Mouse (Mus musculus): ENCODE measurements around the gene Ralgapa2. TPM values are rescaled to one million over a fixed set of nuclear protein-coding genes. Genes with fewer than 3 reads are reported as not detected.

Ralgapa2 gene
- polyA plus RNA-seq, 1 experiment from 2014 or later = 9.9 TPM

DNA sequence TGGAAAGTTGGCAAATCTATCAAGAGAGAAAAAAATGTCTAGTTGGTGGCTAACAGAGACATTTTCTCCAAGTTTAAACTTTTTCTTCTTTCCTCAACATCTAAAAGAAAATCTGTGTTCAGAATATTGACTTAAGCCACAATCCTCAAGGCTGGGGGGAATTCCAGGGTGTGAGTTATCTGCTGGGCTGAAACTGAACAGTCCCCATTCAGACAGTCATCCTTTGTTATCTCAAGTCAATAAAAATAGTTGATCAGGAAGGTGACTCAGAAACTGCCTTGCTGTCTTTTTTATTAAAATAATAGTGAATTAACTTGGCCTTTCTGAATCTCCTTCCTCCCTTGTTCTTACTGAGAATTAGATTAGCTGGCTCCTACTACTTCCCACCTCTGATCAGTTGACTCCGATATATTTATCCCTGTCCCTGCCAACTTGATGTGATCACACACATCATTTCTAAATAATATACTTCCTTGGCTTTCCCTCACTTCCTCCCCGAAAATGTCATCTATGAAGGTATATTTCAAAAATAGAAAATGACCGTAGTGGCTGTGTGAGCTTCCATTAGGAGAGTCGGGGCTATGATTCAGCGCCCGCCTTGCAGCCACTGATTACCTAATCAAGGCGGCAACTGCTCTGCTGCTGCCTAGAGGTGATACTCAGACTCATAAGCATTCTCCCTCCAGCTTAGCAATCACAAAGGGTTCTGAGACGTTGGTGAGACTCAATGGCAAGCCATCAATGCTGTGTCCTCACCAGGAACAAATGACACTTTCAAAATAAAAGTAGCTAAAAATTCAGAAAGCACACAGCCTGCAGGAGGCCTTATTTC lies 21.2 kb upstream of the Ralgapa2 start:
- H3K27ac ChIP-seq (ENCODE audit: low read depth, low read length) = no peak overlapping the region
- no peak for ATAC-seq
- H3K27me3 ChIP-seq (replicated peaks; ENCODE audit: control insufficient read depth, insufficient read depth, low read length) = no peaks in the 10 kb centered on the region
- H3K9ac ChIP-seq (ENCODE audit: low read depth, low read length) = no peak overlapping the region
- H3K4me3 ChIP-seq (ENCODE audit: low read length) = no peak overlapping the region
- H3K9me3 ChIP-seq (ENCODE audit: control insufficient read depth, low read length) = no peaks in the 10 kb centered on the region
- no peaks in the 10 kb centered on the region for H3K36me3 ChIP-seq (ENCODE audit: control insufficient read depth, insufficient read depth, low read length)
- no peaks in the 10 kb centered on the region for H3K4me1 ChIP-seq (ENCODE audit: control insufficient read depth, insufficient read depth, low read depth, low read length)
- 67% methylated on average over 8 of the region's 8 CpGs for WGBS
- no peak overlapping the region for H3K4me2 ChIP-seq (ENCODE audit: low read length)

- Histone ChIP-seq H3K4me2 (ENCODE audit: low read length) (no peak overlapping the region), H3K27ac (ENCODE audit: low read depth, low read length) (no peak overlapping the region), H3K4me1 (ENCODE audit: control insufficient read depth, insufficient read depth, low read depth, low read length) (no peaks in the 10 kb centered on the region), H3K4me3 (ENCODE audit: low read length) (no peak overlapping the region), H3K9ac (ENCODE audit: low read depth, low read length) (no peak overlapping the region), H3K9me3 (ENCODE audit: control insufficient read depth, low read length) (no peaks in the 10 kb centered on the region), H3K36me3 (ENCODE audit: control insufficient read depth, insufficient read depth, low read length) (no peaks in the 10 kb centered on the region), H3K27me3 (replicated peaks; ENCODE audit: control insufficient read depth, insufficient read depth, low read length) (no peaks in the 10 kb centered on the region)
- ATAC-seq = no peak
- WGBS = 89% methylated on average over 3 of the region's 3 CpGs
These were observed 20.3 kb upstream of the Ralgapa2 start for GRCm38 (mm10) chr2:146532493-146532892.

GRCm38 (mm10) chr2:146525483-146525882 lies 13.3 kb upstream of the Ralgapa2 start:
- H3K4me1 ChIP-seq (ENCODE audit: control insufficient read depth, insufficient read depth, low read depth, low read length) = no peaks in the 10 kb centered on the region
- ATAC-seq = no peak
- 63% methylated on average over 2 of the region's 2 CpGs for WGBS

GRCm38 (mm10) chr2:146524685-146525415 lies 12.7 kb upstream of the Ralgapa2 start:
- Histone ChIP-seq H3K9me3 (ENCODE audit: control insufficient read depth, low read length) (no peaks in the 10 kb centered on the region), H3K4me3 (ENCODE audit: low read length) (no peak overlapping the region), H3K27me3 (replicated peaks; ENCODE audit: control insufficient read depth, insufficient read depth, low read length) (no peaks in the 10 kb centered on the region), H3K27ac (ENCODE audit: low read depth, low read length) (no peak overlapping the region), H3K9ac (ENCODE audit: low read depth, low read length) (no peak overlapping the region), H3K4me2 (ENCODE audit: low read length) (no peak overlapping the region), H3K36me3 (ENCODE audit: control insufficient read depth, insufficient read depth, low read length) (no peaks in the 10 kb centered on the region), H3K4me1 (ENCODE audit: control insufficient read depth, insufficient read depth, low read depth, low read length) (no peaks in the 10 kb centered on the region)
- ATAC-seq = no peak
- WGBS = 92% methylated on average over 4 of the region's 4 CpGs

More at GRCm38 (mm10) chr2:146525483-146525882, 13.3 kb upstream of the Ralgapa2 start:
- Histone ChIP-seq H3K9me3 (ENCODE audit: control insufficient read depth, low read length) (no peaks in the 10 kb centered on the region), H3K9ac (ENCODE audit: low read depth, low read length) (no peak overlapping the region), H3K27ac (ENCODE audit: low read depth, low read length) (no peak overlapping the region), H3K36me3 (ENCODE audit: control insufficient read depth, insufficient read depth, low read length) (no peaks in the 10 kb centered on the region), H3K4me3 (ENCODE audit: low read length) (no peak overlapping the region), H3K27me3 (replicated peaks; ENCODE audit: control insufficient read depth, insufficient read depth, low read length) (no peaks in the 10 kb centered on the region), H3K4me2 (ENCODE audit: low read length) (no peak overlapping the region)

- WGBS = 86% methylated on average over 2 of the region's 2 CpGs
- Histone ChIP-seq H3K9me3 (ENCODE audit: control insufficient read depth, low read length) (no peaks in the 10 kb centered on the region), H3K36me3 (ENCODE audit: control insufficient read depth, insufficient read depth, low read length) (no peaks in the 10 kb centered on the region), H3K9ac (ENCODE audit: low read depth, low read length) (no peak overlapping the region), H3K4me1 (ENCODE audit: control insufficient read depth, insufficient read depth, low read depth, low read length) (no peaks in the 10 kb centered on the region), H3K27me3 (replicated peaks; ENCODE audit: control insufficient read depth, insufficient read depth, low read length) (no peaks in the 10 kb centered on the region), H3K27ac (ENCODE audit: low read depth, low read length) (no peak overlapping the region), H3K4me3 (ENCODE audit: low read length) (no peak overlapping the region), H3K4me2 (ENCODE audit: low read length) (no peak overlapping the region)
- no peak for ATAC-seq
These were observed 4.8 kb upstream of the Ralgapa2 start for GRCm38 (mm10) chr2:146516894-146517293.

- Histone ChIP-seq H3K27ac (ENCODE audit: low read depth, low read length) (no peak overlapping the region), H3K36me3 (ENCODE audit: control insufficient read depth, insufficient read depth, low read length) (no peaks in the 10 kb centered on the region), H3K9ac (ENCODE audit: low read depth, low read length) (no peak overlapping the region), H3K9me3 (ENCODE audit: control insufficient read depth, low read length) (no peaks in the 10 kb centered on the region), H3K4me3 (ENCODE audit: low read length) (no peak overlapping the region), H3K4me1 (ENCODE audit: control insufficient read depth, insufficient read depth, low read depth, low read length) (peaks cover 8% of the 10 kb centered on the region), H3K27me3 (replicated peaks; ENCODE audit: control insufficient read depth, insufficient read depth, low read length) (no peaks in the 10 kb centered on the region), H3K4me2 (ENCODE audit: low read length) (no peak overlapping the region)
- 68% methylated on average over 2 of the region's 2 CpGs for WGBS
- ATAC-seq = no peak
These were observed 2.9 kb upstream of the Ralgapa2 start for GRCm38 (mm10) chr2:146515081-146515480.

- no peaks in the 10 kb centered on the region for H3K36me3 ChIP-seq (ENCODE audit: control insufficient read depth, insufficient read depth, low read length)
- H3K4me3 ChIP-seq (ENCODE audit: low read length) = peak overlapping the region; percentile 71
- 83% methylated on average over 2 of the region's 2 CpGs for WGBS
- H3K9me3 ChIP-seq (ENCODE audit: control insufficient read depth, low read length) = no peaks in the 10 kb centered on the region
- H3K27ac ChIP-seq (ENCODE audit: low read depth, low read length) = no peak overlapping the region
- H3K4me1 ChIP-seq (ENCODE audit: control insufficient read depth, insufficient read depth, low read depth, low read length) = peaks cover 9% of the 10 kb centered on the region
- no peaks in the 10 kb centered on the region for H3K27me3 ChIP-seq (replicated peaks; ENCODE audit: control insufficient read depth, insufficient read depth, low read length)
- H3K4me2 ChIP-seq (ENCODE audit: low read length) = peak overlapping the region; percentile 58
- no peak overlapping the region for H3K9ac ChIP-seq (ENCODE audit: low read depth, low read length)
- ATAC-seq = peak; percentile 7; the same call in 1 of the 2 replicates
These were observed 407 bp upstream of the Ralgapa2 start for GRCm38 (mm10) chr2:146512581-146512920.

DNA sequence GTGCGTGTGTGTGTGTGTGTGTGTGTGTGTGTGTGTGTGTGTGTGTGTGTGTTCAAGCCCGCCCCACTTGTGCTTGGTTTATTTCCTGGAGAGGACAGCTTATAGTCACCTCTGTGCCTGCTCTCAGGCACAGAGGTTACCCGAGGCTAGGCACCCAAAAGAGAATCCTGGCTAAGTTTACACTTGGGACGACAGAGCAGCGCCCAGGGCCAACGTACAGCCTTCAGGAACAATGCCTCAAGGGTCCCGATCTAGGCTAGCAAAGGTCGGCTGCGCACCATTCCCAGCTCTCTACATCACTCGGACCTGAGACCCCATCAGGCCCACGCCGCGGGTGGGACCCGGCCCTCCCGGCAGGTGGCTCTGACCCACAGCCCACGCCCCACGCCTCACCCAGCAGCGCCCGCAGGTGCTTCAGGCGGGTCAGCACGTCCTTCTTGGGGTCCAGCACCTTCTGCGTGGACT lies 711 bp downstream of the Ralgapa2 start:
- peak overlapping the region; percentile 74 for H3K27ac ChIP-seq (ENCODE audit: low read depth, low read length)
- peaks cover 9% of the 10 kb centered on the region for H3K4me1 ChIP-seq (ENCODE audit: control insufficient read depth, insufficient read depth, low read depth, low read length)
- H3K4me3 ChIP-seq (ENCODE audit: low read length) = peak overlapping the region; percentile 71
- H3K9ac ChIP-seq (ENCODE audit: low read depth, low read length) = peak overlapping the region; percentile 86
- ATAC-seq = no peak
- H3K36me3 ChIP-seq (ENCODE audit: control insufficient read depth, insufficient read depth, low read length) = no peaks in the 10 kb centered on the region
- H3K4me2 ChIP-seq (ENCODE audit: low read length) = peak overlapping the region; percentile 66
- H3K9me3 ChIP-seq (ENCODE audit: control insufficient read depth, low read length) = no peaks in the 10 kb centered on the region
- 0% methylated on average over 14 of the region's 22 CpGs for WGBS
- no peaks in the 10 kb centered on the region for H3K27me3 ChIP-seq (replicated peaks; ENCODE audit: control insufficient read depth, insufficient read depth, low read length)

DNA sequence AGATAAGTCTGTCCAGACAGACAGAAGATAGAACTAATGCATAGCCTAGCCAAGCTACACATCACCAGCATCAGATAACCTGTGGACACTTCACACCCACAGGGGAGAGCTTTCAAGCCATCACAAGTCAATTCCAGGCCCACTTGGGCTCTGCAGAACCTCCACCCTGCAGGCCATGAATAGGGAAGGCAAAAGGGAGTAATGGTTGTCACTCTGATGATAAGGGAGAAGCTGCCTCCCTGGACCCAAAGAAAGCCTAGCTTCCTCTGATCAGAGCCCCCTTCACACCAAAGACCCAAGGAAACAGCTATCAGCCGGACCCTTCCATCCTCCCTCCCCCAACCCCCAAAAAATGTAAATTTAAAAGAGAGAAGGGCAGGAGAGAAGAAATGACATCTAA lies 1.4 kb downstream of the Ralgapa2 start:
- 18% methylated on average over 1 of the region's 1 CpGs for WGBS
- Histone ChIP-seq H3K27me3 (replicated peaks; ENCODE audit: control insufficient read depth, insufficient read depth, low read length) (no peaks in the 10 kb centered on the region), H3K27ac (ENCODE audit: low read depth, low read length) (no peak overlapping the region; the same call in 1 of the 2 replicates), H3K4me1 (ENCODE audit: control insufficient read depth, insufficient read depth, low read depth, low read length) (peaks cover 9% of the 10 kb centered on the region), H3K9me3 (ENCODE audit: control insufficient read depth, low read length) (no peaks in the 10 kb centered on the region), H3K4me2 (ENCODE audit: low read length) (peak overlapping the region; percentile 66), H3K36me3 (ENCODE audit: control insufficient read depth, insufficient read depth, low read length) (no peaks in the 10 kb centered on the region), H3K9ac (ENCODE audit: low read depth, low read length) (peak overlapping the region; percentile 86), H3K4me3 (ENCODE audit: low read length) (peak overlapping the region; percentile 71)
- ATAC-seq = no peak
